Mouse (Mus musculus): ENCODE results near the gene Purb.
"Not testable (repeated sequence)": the region's sequence is repeated elsewhere in the genome, so short reads cannot be mapped to it uniquely, and the experiment has no call there.

Gene Purb

DNA sequence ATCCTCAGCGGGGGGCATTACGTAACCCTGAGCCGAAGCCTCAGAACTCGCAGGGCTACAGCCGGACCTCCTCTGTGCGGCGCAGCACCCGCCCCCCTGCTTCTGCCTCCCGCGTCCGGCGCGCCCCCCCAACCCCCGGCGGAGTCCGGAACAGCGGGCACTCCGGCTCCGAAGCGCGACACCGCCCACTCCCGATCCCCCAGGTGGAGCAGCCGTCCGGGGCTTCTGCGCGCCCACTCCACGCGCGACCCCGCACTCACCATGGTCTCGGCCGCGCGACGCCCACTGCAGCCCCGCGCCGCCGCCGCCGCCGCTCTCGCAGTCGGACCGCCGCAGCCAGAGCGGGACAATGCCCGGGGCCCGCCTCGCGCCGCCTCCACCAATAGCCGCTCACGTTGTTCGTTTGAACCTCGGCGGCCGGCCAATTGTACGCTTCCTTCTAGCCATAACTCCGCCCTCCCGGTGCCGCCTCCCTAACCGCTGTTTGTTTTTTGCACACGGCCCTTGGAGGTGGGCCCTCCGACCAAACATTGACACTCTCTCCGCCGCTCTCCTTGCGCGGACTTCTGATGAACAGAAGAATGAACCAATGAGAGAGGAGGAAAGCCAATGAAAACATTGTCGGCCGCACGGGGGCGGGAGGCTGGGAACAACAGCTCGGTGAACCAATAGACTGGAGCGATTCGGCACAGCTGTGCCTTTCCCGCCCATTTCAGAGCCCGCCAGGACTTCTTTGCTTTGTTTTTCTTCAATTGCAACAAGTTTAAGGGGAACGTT, 31.5 kb downstream of the Purb start, which contains the start of gene H2afv:
H2afv (minus strand) TSS at position 367 of the 777 bp plus-strand sequence.
- peak; percentile 98 for DNase-seq (ENCODE audit: low spot score)

DNA sequence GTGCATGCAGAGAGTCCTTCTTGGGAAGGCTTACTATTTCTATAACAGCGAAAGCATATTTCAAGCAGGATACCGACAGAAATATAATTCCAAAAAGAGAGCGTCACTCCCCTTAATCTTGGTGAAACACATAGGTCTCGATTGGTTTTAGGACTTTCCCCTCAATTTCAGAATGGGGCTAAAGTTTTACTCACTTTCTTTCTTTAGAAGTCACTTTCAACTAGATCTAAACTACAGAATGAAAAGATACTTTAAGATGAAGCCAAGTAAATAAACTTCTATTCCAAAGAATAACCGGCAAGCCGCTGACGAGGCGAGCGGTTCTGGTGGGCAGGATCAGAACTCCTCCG, 32.0 kb downstream of the Purb start:
- DNase-seq (ENCODE audit: low spot score): no peak

DNA sequence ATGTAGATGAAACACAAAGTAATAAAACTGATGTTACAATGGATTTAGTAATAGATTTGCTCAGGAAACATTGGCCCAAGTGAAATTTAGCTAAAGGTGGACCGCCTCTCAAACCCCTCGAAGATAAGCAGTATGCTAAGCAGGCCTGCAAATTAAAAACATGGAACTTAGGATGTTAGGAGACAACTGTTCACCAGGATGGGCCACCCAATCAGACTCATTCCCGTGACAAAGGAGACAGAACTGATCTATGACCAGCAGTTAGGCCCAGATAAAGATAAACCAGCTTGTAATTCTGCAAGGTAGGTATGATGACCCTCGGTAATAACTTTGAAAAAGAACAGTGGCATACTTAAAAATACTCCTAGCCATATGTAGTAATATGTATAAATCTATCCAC, 32.6 kb downstream of the Purb start:
- no peak for DNase-seq (ENCODE audit: low spot score)

GRCm38 (mm10) chr11:6442566-6442965, 33.2 kb downstream of the Purb start:
- DNase-seq (ENCODE audit: low spot score): no peak

DNA sequence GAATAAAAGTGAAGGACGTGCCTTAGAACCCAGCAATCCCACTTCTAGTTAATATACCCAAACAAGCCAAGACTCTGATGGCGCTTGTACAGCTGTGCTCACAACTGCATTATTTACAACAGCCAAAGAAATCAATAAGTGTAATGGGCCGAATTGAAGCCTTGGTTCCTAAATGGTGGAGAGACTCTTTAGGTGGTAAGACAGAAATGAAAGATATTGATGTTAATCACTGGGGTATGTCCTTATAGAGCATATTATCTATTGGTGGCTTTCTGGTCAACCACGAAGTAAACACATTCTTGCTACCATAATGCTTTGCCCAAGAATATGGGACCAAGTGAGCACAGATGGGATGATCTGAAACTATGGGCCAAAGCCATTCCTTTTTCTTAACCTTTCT, 35.5 kb downstream of the Purb start:
- DNase-seq (ENCODE audit: low spot score): no peak

- no peak for DNase-seq (ENCODE audit: low spot score)
These were observed 38.0 kb downstream of the Purb start for GRCm38 (mm10) chr11:6437667-6438066.

- no peak for DNase-seq (ENCODE audit: low spot score)
These were observed 39.3 kb downstream of the Purb start for GRCm38 (mm10) chr11:6436442-6436841.

- DNase-seq (ENCODE audit: low spot score): no peak
These were observed 45.5 kb downstream of the Purb start for GRCm38 (mm10) chr11:6430186-6430585.

DNA sequence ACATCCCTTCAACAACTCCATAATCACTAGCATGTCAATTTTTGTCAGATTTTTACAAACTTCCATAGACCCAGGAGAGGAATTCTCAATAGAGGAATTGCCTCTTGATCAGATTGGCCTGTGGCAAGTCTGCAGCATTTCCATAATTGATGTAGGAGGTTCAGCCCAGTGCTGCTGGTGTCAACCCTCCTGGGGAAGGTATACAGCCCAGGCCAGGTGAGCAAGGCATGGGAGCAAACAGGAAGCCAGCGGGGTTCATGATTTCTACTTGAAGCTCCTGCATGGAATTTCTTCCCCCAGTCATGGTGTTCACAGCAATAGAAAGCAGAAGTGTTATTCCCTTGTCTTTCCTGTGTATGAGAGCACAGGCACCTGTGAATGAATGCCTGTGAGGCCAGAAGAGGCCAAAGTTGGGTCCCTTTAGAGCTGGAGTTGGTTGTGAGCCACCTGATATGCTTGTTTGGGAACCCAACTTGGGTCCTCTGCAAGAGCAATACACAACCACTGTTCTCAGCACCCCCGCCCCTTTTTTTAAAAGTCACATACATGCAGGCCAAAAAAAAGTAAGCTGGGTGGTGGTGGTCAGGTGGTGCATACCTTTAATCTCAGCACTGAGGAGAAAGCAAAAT, 54.9 kb downstream of the Purb start:
- DNase-seq (ENCODE audit: low spot score): no peak

GRCm38 (mm10) chr11:6420283-6420703, 55.4 kb downstream of the Purb start:
- DNase-seq (ENCODE audit: low spot score): no peak

DNA sequence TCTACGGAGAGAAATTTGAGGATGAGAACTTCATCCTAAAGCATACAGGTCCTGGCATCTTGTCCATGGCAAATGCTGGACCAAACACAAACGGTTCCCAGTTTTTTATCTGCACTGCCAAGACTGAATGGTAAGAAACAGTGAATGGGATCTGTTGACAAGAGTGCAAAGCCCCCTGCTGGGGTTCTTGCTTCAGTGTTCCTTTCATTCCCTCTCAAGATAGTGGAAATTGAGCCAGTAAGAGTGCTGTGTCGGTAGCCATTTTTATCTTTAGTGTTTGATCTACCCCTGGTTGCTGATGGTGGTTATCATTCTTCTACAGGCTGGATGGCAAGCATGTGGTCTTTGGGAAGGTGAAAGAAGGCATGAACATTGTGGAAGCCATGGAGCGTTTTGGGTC, 56.6 kb downstream of the Purb start:
- DNase-seq (ENCODE audit: low spot score): not testable (repeated sequence)

GRCm38 (mm10) chr11:6418751-6419150, 57.0 kb downstream of the Purb start:
- DNase-seq (ENCODE audit: low spot score): no peak

Measured in ovary, postnatal 10 days (tissue).